Comparison of ENCODE assay signal across 8 mouse cellular contexts in the genomic region with DNA sequence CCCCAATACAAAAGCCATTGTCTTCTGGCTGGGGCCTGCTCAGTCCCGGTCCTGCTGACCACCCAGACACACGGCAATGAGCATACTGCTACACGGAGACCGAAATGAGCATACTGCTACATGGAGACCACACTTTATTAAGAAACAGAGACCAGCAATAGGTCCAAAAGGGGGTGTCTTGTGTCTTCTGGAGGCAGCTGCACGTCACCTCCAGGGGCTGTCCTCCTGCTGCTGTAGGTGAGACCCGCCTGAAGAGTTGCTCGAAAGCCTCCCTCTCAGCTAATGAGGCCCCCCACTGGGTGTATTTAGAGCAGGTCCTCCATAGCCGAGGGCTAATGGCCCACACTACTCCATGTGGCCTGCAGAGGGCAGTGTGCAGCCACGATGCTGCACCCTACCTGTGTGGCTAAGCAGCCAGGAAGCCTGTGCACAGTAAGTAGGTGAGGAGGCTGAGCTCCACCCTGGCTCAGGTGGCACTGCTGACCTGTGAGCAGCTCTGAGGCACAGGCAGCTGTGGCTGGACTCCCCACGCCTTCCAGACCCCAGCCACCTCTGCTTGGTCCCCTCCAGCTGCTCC. TPM values are rescaled to one million over a fixed set of nuclear protein-coding genes. Genes with fewer than 3 reads are reported as not detected.
DNase-seq lines count a peak whose midpoint lies in the region; ATAC-seq and TF ChIP-seq lines count a peak whose summit lies in the region.

No protein-coding gene starts in this region.

- no peak overlapping the region for H3K27ac ChIP-seq in gastrocnemius, adult 2 months
- H3K27ac ChIP-seq in embryonic facial prominence, embryonic 14.5 days (replicated peaks; ENCODE audit: low read depth, low read length) = no peak overlapping the region
- H3K27ac ChIP-seq in hindbrain, embryonic 16.5 days (ENCODE audit: low read depth, low read length) = no peak overlapping the region; the same call in 1 of the 2 replicates

- H3K36me3 ChIP-seq in embryonic facial prominence, embryonic 14.5 days (ENCODE audit: control insufficient read depth, insufficient read depth, low read length) = peaks cover 53% of the 10 kb centered on the region
- H3K36me3 ChIP-seq in hindbrain, embryonic 16.5 days (ENCODE audit: control insufficient read depth, insufficient read depth, low read length) = peaks cover 35% of the 10 kb centered on the region

- H3K9me3 ChIP-seq in embryonic facial prominence, embryonic 14.5 days (ENCODE audit: control insufficient read depth, low read length) = no peaks in the 10 kb centered on the region
- no peaks in the 10 kb centered on the region for H3K9me3 ChIP-seq in hindbrain, embryonic 16.5 days (ENCODE audit: control insufficient read depth, low read length)

- no peak overlapping the region for H3K9ac ChIP-seq in embryonic facial prominence, embryonic 14.5 days (ENCODE audit: low read depth, low read length)
- H3K9ac ChIP-seq in hindbrain, embryonic 16.5 days (ENCODE audit: low read depth, low read length) = no peak overlapping the region

- intact Hi-C loops in gastrocnemius, adult 2 months (cut with DNase I) = loop anchor here (2.0 to 5.0 kb wide), 2 partner anchors 162 to 331 kb away; a partner anchor contains a TSS
- intact Hi-C loops in left cerebral cortex, postnatal 14 days (cut with DNase I) = loop anchor here (5.0 kb wide), 1 partner anchor 323 kb away; no protein-coding TSS in a partner anchor

- TF ChIP-seq CTCF in gastrocnemius, adult 2 months (IDR thresholded peaks at IDR 0.05) = peak; percentile 97

- ATAC-seq in embryonic facial prominence, embryonic 14.5 days (ENCODE audit: low read depth) = peak; percentile 56
- ATAC-seq in hindbrain, embryonic 16.5 days = peak; percentile 56
- ATAC-seq in megakaryocyte-erythroid progenitor cell, adult 5-6 weeks (replicated peaks; ENCODE audit: low FRiP score, low TSS enrichment, poor library complexity, severe bottlenecking) = peak; percentile 71

- no peaks in the 10 kb centered on the region for H3K4me1 ChIP-seq in embryonic facial prominence, embryonic 14.5 days (ENCODE audit: control insufficient read depth, insufficient read depth, low read length)
- peaks cover 7% of the 10 kb centered on the region for H3K4me1 ChIP-seq in hindbrain, embryonic 16.5 days (ENCODE audit: control insufficient read depth, insufficient read depth, low read depth, low read length)

- no peak overlapping the region for H3K4me3 ChIP-seq in gastrocnemius, adult 2 months
- H3K4me3 ChIP-seq in embryonic facial prominence, embryonic 14.5 days (ENCODE audit: low read depth, low read length) = no peak overlapping the region
- H3K4me3 ChIP-seq in hindbrain, embryonic 16.5 days (ENCODE audit: low read length) = no peak overlapping the region

- 41% methylated on average over 10 of the region's 10 CpGs for WGBS in embryonic facial prominence, embryonic 14.5 days
- 35% methylated on average over 10 of the region's 10 CpGs for WGBS in hindbrain, embryonic 16.5 days

- DNase-seq in gastrocnemius, adult 2 months = peak; percentile 73
- no peak for DNase-seq in gastrocnemius, postnatal 25 days
- peak; percentile 48 to 72 for DNase-seq in adrenal gland, postnatal 36 days
- DNase-seq in embryonic facial prominence, embryonic 14.5 days (ENCODE audit: low spot score) = peak; percentile 59
- peak; percentile 67 to 72 for DNase-seq in left cerebral cortex, postnatal 14 days (ENCODE audit: low spot score in 2 of 2)
- peak; percentile 64 for DNase-seq in right cerebral cortex, postnatal 4 days

- H3K27me3 ChIP-seq in embryonic facial prominence, embryonic 14.5 days (replicated peaks; ENCODE audit: control insufficient read depth, insufficient read depth, low read length) = no peaks in the 10 kb centered on the region
- no peaks in the 10 kb centered on the region; the same call in 1 of the 2 replicates for H3K27me3 ChIP-seq in hindbrain, embryonic 16.5 days (replicated peaks; ENCODE audit: control insufficient read depth, insufficient read depth, low read length)

- no peak overlapping the region for H3K4me2 ChIP-seq in embryonic facial prominence, embryonic 14.5 days (ENCODE audit: low read depth, low read length)
- H3K4me2 ChIP-seq in hindbrain, embryonic 16.5 days (ENCODE audit: low read length) = no peak overlapping the region

RNA-seq across cellular contexts. Expression of a gene that starts 14.5 kb away (rescaled TPM):
- 10 to 100 TPM; 22.4 to 23.9 TPM for total RNA-seq in gastrocnemius, adult 2 months (2021)
- 10 to 100 TPM; 18.0 to 21.8 TPM for total RNA-seq in gastrocnemius, postnatal 25 days (2021)
- 10 to 100 TPM; 66.5 to 76.6 TPM for total RNA-seq in adrenal gland, postnatal 36 days (2021)
- 15.1 and 16.0 TPM in 2 replicates for polyA plus RNA-seq in embryonic facial prominence, embryonic 14.5 days (2014; fragmentation: Nextera tagmentation; extraction: Ambion mirVana)
- polyA plus RNA-seq in hindbrain, embryonic 16.5 days (2015; fragmentation: Nextera tagmentation; extraction: Ambion mirVana) = 11.1 and 17.7 TPM in 2 replicates
- 10 to 100 TPM; 46.0 to 49.5 TPM for total RNA-seq in left cerebral cortex, postnatal 14 days (2021)
- 26.5 and 33.4 TPM in 2 replicates for total RNA-seq in megakaryocyte-erythroid progenitor cell, adult 5-6 weeks (2014; fragmentation: Nextera tagmentation)
- 15.0 and 31.4 TPM in 2 replicates for total RNA-seq in megakaryocyte-erythroid progenitor cell, adult 5-6 weeks (2017)

RNA-seq across cellular contexts. Expression of a gene that starts 22.1 kb away (rescaled TPM):
- 10 to 100 TPM; 30.9 to 84.2 TPM for total RNA-seq in gastrocnemius, adult 2 months (2021)
- 10 to 100 TPM; 73.4 to 94.9 TPM for total RNA-seq in gastrocnemius, postnatal 25 days (2021)
- 1 to 10 TPM in 1 of 2 experiments, under 1 TPM in 1; 0.82 to 3.7 TPM for total RNA-seq in adrenal gland, postnatal 36 days (2021)
- polyA plus RNA-seq in embryonic facial prominence, embryonic 14.5 days (2014; fragmentation: Nextera tagmentation; extraction: Ambion mirVana) = 0.59 and 1.1 TPM in 2 replicates
- polyA plus RNA-seq in hindbrain, embryonic 16.5 days (2015; fragmentation: Nextera tagmentation; extraction: Ambion mirVana) = 0.27 and 0.31 TPM in 2 replicates
- total RNA-seq in left cerebral cortex, postnatal 14 days (2021) = under 1 TPM; 0.23 to 0.29 TPM
- total RNA-seq in megakaryocyte-erythroid progenitor cell, adult 5-6 weeks (2014; fragmentation: Nextera tagmentation) = not detected in 2 replicates
- total RNA-seq in megakaryocyte-erythroid progenitor cell, adult 5-6 weeks (2017) = not detected in 2 replicates

RNA-seq across cellular contexts. Expression of a gene that starts 56.0 kb away (rescaled TPM):
- 100 to 1,000 TPM; 405 to 424 TPM for total RNA-seq in gastrocnemius, adult 2 months (2021)
- total RNA-seq in gastrocnemius, postnatal 25 days (2021) = 100 to 1,000 TPM; 356 to 366 TPM
- total RNA-seq in adrenal gland, postnatal 36 days (2021) = 100 to 1,000 TPM; 245 to 370 TPM
- polyA plus RNA-seq in embryonic facial prominence, embryonic 14.5 days (2014; fragmentation: Nextera tagmentation; extraction: Ambion mirVana) = 343 and 350 TPM in 2 replicates
- 343 and 396 TPM in 2 replicates for polyA plus RNA-seq in hindbrain, embryonic 16.5 days (2015; fragmentation: Nextera tagmentation; extraction: Ambion mirVana)
- total RNA-seq in left cerebral cortex, postnatal 14 days (2021) = 100 to 1,000 TPM; 201 to 202 TPM
- 180 and 198 TPM in 2 replicates for total RNA-seq in megakaryocyte-erythroid progenitor cell, adult 5-6 weeks (2014; fragmentation: Nextera tagmentation)
- 177 and 204 TPM in 2 replicates for total RNA-seq in megakaryocyte-erythroid progenitor cell, adult 5-6 weeks (2017)

Comparison
In these comparisons a context has a peak if more than half of its experiments do, and no peak if none do; other contexts are left out.
1. RNA of a gene that starts 22.1 kb away (total RNA-seq): 73.4 to 94.9 TPM in gastrocnemius, postnatal 25 days and 30.9 to 84.2 TPM in gastrocnemius, adult 2 months; 0.82 to 3.7 TPM in adrenal gland, postnatal 36 days, 0.23 to 0.29 TPM in left cerebral cortex, postnatal 14 days and not detected in megakaryocyte-erythroid progenitor cell, adult 5-6 weeks; every median in the first group is over 4 times any median in the second.
2. Peak in every context shown above with its lines, with median percentiles within 50 percentile points of each other: ATAC-seq.